Mouse (Mus musculus) testis, adult 2 months (tissue): Measurements from ENCODE around the gene Skap1.

Source experiments
- CTCF ChIP-seq: fragments of 200-500 bp; IDR thresholded peaks from 2 replicates; pipeline ENCODE4 v1.5.1; 2012; ENCODE audit warnings: low read depth, mild to moderate bottlenecking, inconsistent platforms, low read length, moderate library complexity; ENCODE audit not compliant: control insufficient read depth, insufficient read depth, insufficient replicate concordance
- POLR2A ChIP-seq: fragments of 200-500 bp; IDR thresholded peaks from 2 replicates; pipeline ENCODE4 v1.6.1; 2012; ENCODE audit warnings: low read depth, mild to moderate bottlenecking, inconsistent platforms, low read length, moderate library complexity; ENCODE audit not compliant: control insufficient read depth

DNA sequence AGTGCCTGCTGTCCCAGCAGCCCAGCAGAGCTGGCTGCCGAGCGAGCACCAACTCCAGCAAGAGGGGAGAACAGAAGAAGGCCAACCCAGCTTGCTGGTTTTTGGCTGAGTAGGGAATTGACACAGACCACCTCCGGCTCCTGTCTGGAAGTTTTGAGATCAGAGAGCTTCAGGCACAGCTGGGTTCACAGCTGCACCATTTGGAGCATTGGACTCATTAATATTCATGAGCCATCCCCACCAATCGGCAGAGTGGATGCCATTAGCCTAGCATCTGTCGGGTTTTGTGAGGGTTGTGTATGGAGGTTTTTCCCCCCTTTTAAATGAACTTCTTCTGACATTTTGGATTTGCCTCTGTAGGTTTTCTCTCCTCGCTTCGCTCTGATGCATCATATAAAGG lies 302.7 kb downstream of the Skap1 start:
- TF ChIP-seq POLR2A (no peak), CTCF (no peak)
